Mouse (Mus musculus) limb, embryonic 14.5 days (tissue): ENCODE measurements around the gene Asb18. TPM values are rescaled to one million over a fixed set of nuclear protein-coding genes. Genes with fewer than 3 reads are reported as not detected.
A peak's percentile ranks its signal among the peaks of the same experiment; 100 is the strongest.

Experiments used
- ATAC-seq: fragments of 200-750 bp; cut with Nextera tagmentation; 2 replicates; pipeline ENCODE4 v1.8.0; 2017; ENCODE audit warnings: low read depth, moderate number of reproducible peaks, moderate TSS enrichment; ENCODE audit not compliant: low FRiP score
- DNase-seq: peaks from one replicate; pipeline ENCODE4 v3.0.0-alpha.2; 2015; ENCODE audit warnings: low spot score
- H3K27ac ChIP-seq: fragments of 300-500 bp; sonication (generic); replicated peaks from 2 replicates; pipeline ENCODE4 v1.5.1; 2014; ENCODE audit warnings: low read depth, mild to moderate bottlenecking, low read length, moderate library complexity, mixed read lengths
- H3K27me3 ChIP-seq: fragments of 300-500 bp; sonication (generic); 2 replicates; pipeline ENCODE4 v1.6.1; 2014; ENCODE audit warnings: low read length, mixed read lengths; ENCODE audit not compliant: control insufficient read depth, insufficient read depth
- H3K36me3 ChIP-seq: fragments of 300-500 bp; sonication (generic); 2 replicates; pipeline ENCODE4 v1.6.1; 2014; ENCODE audit warnings: mild to moderate bottlenecking, low read length, moderate library complexity, mixed read lengths; ENCODE audit not compliant: control insufficient read depth, insufficient read depth
- H3K4me1 ChIP-seq: fragments of 300-500 bp; sonication (generic); 2 replicates; pipeline ENCODE4 v1.6.1; 2014; ENCODE audit warnings: antibody characterized with exemption, low read length, mixed read lengths; ENCODE audit not compliant: control insufficient read depth, insufficient read depth
- H3K4me2 ChIP-seq: fragments of 300-500 bp; sonication (generic); replicated peaks from 2 replicates; pipeline ENCODE4 v1.6.1; 2014; ENCODE audit warnings: low read depth, mild to moderate bottlenecking, low read length, moderate library complexity; ENCODE audit not compliant: severe bottlenecking
- H3K4me3 ChIP-seq: fragments of 300-500 bp; sonication (generic); replicated peaks from 2 replicates; pipeline ENCODE4 v1.5.1; 2014; ENCODE audit warnings: low read length
- H3K9ac ChIP-seq: fragments of 300-500 bp; sonication (generic); 2 replicates; pipeline ENCODE4 v1.6.1; 2014; ENCODE audit warnings: mild to moderate bottlenecking, low read depth, low read length, moderate library complexity; ENCODE audit not compliant: severe bottlenecking
- H3K9me3 ChIP-seq: fragments of 300-500 bp; sonication (generic); 2 replicates; pipeline ENCODE4 v1.6.1; 2016; ENCODE audit warnings: low read length; ENCODE audit not compliant: control insufficient read depth
- POLR2A ChIP-seq: fragments of 200-500 bp; IDR thresholded peaks from 2 replicates; pipeline ENCODE4 v1.8.0; 2012; ENCODE audit warnings: inconsistent platforms, mild to moderate bottlenecking, moderate library complexity, borderline replicate concordance; ENCODE audit not compliant: insufficient read depth, insufficient read length; ENCODE audit errors: extremely low read depth
- WGBS: fragments of 180-500 bp; shearing (Covaris S2); extraction: QIAGEN DNeasy Blood & Tissue Kit; methylation state at CpG from one replicate; pipeline ENCODE4 v1.1.7; 2014; 5-methylcytosine and 5-hydroxymethylcytosine counted together
- polyA plus RNA-seq, 2 experiments: library from polyadenylated mRNA; depleted of rRNA in 1 of 2; stranded (reverse) in 1 of 2; unstranded in 1 of 2; fragments of >200 nt; fragmentation: Nextera tagmentation in 1 of 2; extraction: Ambion mirVana in 1 of 2; gene quantifications; 2 replicates each; pipeline versions ENCODE4 v1.2.1 to v1.2.3; 2012 to 2014

The Asb18 gene
- polyA plus RNA-seq, 2 experiments, result 0.06 to 0.38 TPM

GRCm38 (mm10) chr1:89923642-89924020 is 90.8 kb downstream of the Asb18 start:
- no peak for ATAC-seq
- Histone ChIP-seq H3K4me2 (peak overlapping the region; percentile 16; the same call in 1 of the 2 replicates), H3K4me1 (peaks cover 7% of the 10 kb centered on the region; the same call in 1 of the 2 replicates), H3K4me3 (peak overlapping the region; percentile 3; the same call in 1 of the 2 replicates), H3K9ac (no peak overlapping the region), H3K36me3 (no peaks in the 10 kb centered on the region), H3K9me3 (no peaks in the 10 kb centered on the region), H3K27ac (no peak overlapping the region), H3K27me3 (peaks cover 94% of the 10 kb centered on the region)
- no peak for DNase-seq
- WGBS, result 16% methylated on average over 14 of the region's 14 CpGs
- no peak for TF ChIP-seq POLR2A

GRCm38 (mm10) chr1:89922883-89923641 is 91.4 kb downstream of the Asb18 start:
- H3K36me3 ChIP-seq, result no peaks in the 10 kb centered on the region
- DNase-seq (no peak), ATAC-seq (no peak)
- TF ChIP-seq POLR2A, result no peak
- peak overlapping the region; percentile 16; the same call in 1 of the 2 replicates for H3K4me2 ChIP-seq
- 3% methylated on average over 36 of the region's 41 CpGs for WGBS
- H3K9ac ChIP-seq, result no peak overlapping the region
- H3K27ac ChIP-seq, result no peak overlapping the region
- peaks cover 89% of the 10 kb centered on the region for H3K27me3 ChIP-seq
- H3K4me3 ChIP-seq, result peak overlapping the region; percentile 3; the same call in 1 of the 2 replicates
- no peaks in the 10 kb centered on the region for H3K9me3 ChIP-seq
- peaks cover 7% of the 10 kb centered on the region; the same call in 1 of the 2 replicates for H3K4me1 ChIP-seq

- Histone ChIP-seq H3K4me1 (peaks cover 7% of the 10 kb centered on the region; the same call in 1 of the 2 replicates), H3K9ac (no peak overlapping the region), H3K4me2 (no peak overlapping the region), H3K27ac (no peak overlapping the region), H3K4me3 (no peak overlapping the region), H3K9me3 (no peaks in the 10 kb centered on the region), H3K27me3 (peaks cover 81% of the 10 kb centered on the region), H3K36me3 (no peaks in the 10 kb centered on the region)
- WGBS, result 3% methylated on average over 7 of the region's 7 CpGs
- ATAC-seq, result no peak
- no peak for DNase-seq
- no peak for TF ChIP-seq POLR2A
Measured at GRCm38 (mm10) chr1:89922282-89922681, 92.2 kb downstream of the Asb18 start.

GRCm38 (mm10) chr1:89921806-89922205 is 92.7 kb downstream of the Asb18 start:
- 3% methylated on average over 10 of the region's 10 CpGs for WGBS
- Histone ChIP-seq H3K36me3 (no peaks in the 10 kb centered on the region), H3K27me3 (peaks cover 76% of the 10 kb centered on the region), H3K9ac (no peak overlapping the region), H3K4me2 (no peak overlapping the region), H3K4me3 (no peak overlapping the region), H3K27ac (no peak overlapping the region), H3K4me1 (peaks cover 7% of the 10 kb centered on the region; the same call in 1 of the 2 replicates), H3K9me3 (no peaks in the 10 kb centered on the region)
- DNase-seq (no peak), ATAC-seq (no peak)
- no peak for TF ChIP-seq POLR2A

- no peak for TF ChIP-seq POLR2A
- no peak overlapping the region for H3K9ac ChIP-seq
- peaks cover 7% of the 10 kb centered on the region; the same call in 1 of the 2 replicates for H3K4me1 ChIP-seq
- H3K36me3 ChIP-seq, result no peaks in the 10 kb centered on the region
- ATAC-seq, result no peak
- H3K27ac ChIP-seq, result no peak overlapping the region
- H3K4me3 ChIP-seq, result no peak overlapping the region
- no peak for DNase-seq
- peaks cover 50% of the 10 kb centered on the region for H3K27me3 ChIP-seq
- no peak overlapping the region for H3K4me2 ChIP-seq
- 75% methylated on average over 6 of the region's 6 CpGs for WGBS
- H3K9me3 ChIP-seq, result no peaks in the 10 kb centered on the region
Measured at GRCm38 (mm10) chr1:89919206-89919605, 95.3 kb downstream of the Asb18 start.
